Mouse (Mus musculus) cerebellum, adult 11-12 months (tissue): ENCODE results near the gene Gpr68.
A peak's percentile ranks its signal among the peaks of the same experiment; 100 is the strongest.

Experiments
- DNase-seq: peaks from one replicate; pipeline ENCODE4 v3.0.0; 2022

Gene Gpr68

GRCm38 (mm10) chr12:100865509-100866078 lies 42.4 kb downstream of the Gpr68 start:
- no peak for DNase-seq

GRCm38 (mm10) chr12:100865072-100865471 lies 42.9 kb downstream of the Gpr68 start:
- no peak for DNase-seq

GRCm38 (mm10) chr12:100862856-100863446 lies 45.0 kb downstream of the Gpr68 start:
- no peak for DNase-seq

- no peak for DNase-seq
Observed at GRCm38 (mm10) chr12:100862272-100862671, 45.7 kb downstream of the Gpr68 start.

GRCm38 (mm10) chr12:100857791-100858190 lies 50.2 kb downstream of the Gpr68 start:
- peak; percentile 84 for DNase-seq

- DNase-seq: no peak
Observed at GRCm38 (mm10) chr12:100856337-100856736, 51.7 kb downstream of the Gpr68 start.

- DNase-seq: no peak
Observed at GRCm38 (mm10) chr12:100852370-100852769, 55.6 kb downstream of the Gpr68 start.

- DNase-seq: peak; percentile 66
Observed at GRCm38 (mm10) chr12:100849421-100850138, 58.4 kb downstream of the Gpr68 start.

GRCm38 (mm10) chr12:100847437-100848080 lies 60.4 kb downstream of the Gpr68 start:
- DNase-seq: no peak

- no peak for DNase-seq
Observed at GRCm38 (mm10) chr12:100846566-100846965, 61.4 kb downstream of the Gpr68 start.

- no peak for DNase-seq
Observed at GRCm38 (mm10) chr12:100845829-100846228, 62.2 kb downstream of the Gpr68 start.

- DNase-seq: no peak
Observed at GRCm38 (mm10) chr12:100844546-100844945, 63.5 kb downstream of the Gpr68 start.

GRCm38 (mm10) chr12:100843171-100843570 lies 64.8 kb downstream of the Gpr68 start:
- no peak for DNase-seq

GRCm38 (mm10) chr12:100841211-100841792 lies 66.7 kb downstream of the Gpr68 start:
- DNase-seq: peak; percentile 75

- DNase-seq: no peak
Observed at GRCm38 (mm10) chr12:100839926-100840325, 68.1 kb downstream of the Gpr68 start.

- no peak for DNase-seq
Observed at GRCm38 (mm10) chr12:100839079-100839600, 68.9 kb downstream of the Gpr68 start.

- no peak for DNase-seq
Observed at GRCm38 (mm10) chr12:100837208-100837607, 70.8 kb downstream of the Gpr68 start.

- no peak for DNase-seq
Observed at GRCm38 (mm10) chr12:100831629-100832325, 76.2 kb downstream of the Gpr68 start.

- no peak for DNase-seq
Observed at GRCm38 (mm10) chr12:100831021-100831420, 77.0 kb downstream of the Gpr68 start.
